Mouse (Mus musculus): ENCODE data around the gene Extl1. TPM values are rescaled to one million over a fixed set of nuclear protein-coding genes. Genes with fewer than 3 reads are reported as not detected.

The Extl1 gene
- polyA plus RNA-seq, 1 experiment from 2014 or later, result 0.66 TPM

DNA sequence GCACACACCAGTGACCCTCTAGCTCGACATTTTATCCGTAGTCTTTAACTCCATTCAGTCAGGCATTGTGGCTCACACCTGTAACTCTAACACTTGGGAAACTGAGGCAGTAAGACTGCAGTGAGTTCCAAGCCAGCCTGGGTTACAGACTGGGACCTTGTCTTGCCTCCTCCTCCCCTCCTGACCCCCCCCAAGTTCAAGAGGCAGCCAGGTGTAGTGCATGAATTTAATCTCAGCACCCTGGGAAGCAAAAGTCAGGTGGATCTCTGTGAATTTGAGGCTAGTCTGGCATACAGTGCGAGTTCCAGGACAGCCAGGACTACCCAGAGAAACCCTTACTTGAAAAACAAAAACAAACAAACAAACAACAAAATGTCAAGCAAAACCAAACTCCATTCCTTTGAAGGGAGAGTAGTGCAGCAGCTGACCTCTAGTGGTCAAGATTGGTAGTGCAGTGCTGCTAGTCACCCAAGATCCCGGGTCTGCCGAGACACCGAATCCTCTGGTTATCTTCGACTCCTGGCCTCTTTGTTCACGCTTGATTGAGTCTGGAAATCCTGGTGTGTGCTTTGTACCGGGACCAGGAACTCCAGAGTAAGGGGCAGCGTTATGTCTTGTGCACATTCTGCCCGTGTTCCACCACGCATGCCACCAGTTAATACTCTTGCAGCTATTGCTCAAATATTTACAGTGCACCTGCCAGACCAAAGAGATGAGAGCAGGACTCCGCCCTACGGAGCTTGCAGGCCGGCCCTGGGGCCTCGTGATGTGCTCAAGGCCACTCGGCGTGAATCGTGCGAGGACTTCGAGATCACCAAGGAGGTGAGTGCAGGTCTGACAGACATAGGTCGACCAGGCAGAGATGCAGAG lies 26.8 kb downstream of the Extl1 start:
- peak; percentile 72 for DNase-seq (ENCODE audit: low spot score)
- H3K27me3 ChIP-seq (replicated peaks; ENCODE audit: low read depth, poor library complexity, severe bottlenecking), result peaks cover 37% of the 10 kb centered on the region
- 21% methylated on average over 22 of the region's 22 CpGs for WGBS
- H3K4me1 ChIP-seq, result peaks cover 33% of the 10 kb centered on the region
- H3K36me3 ChIP-seq (replicated peaks), result no peaks in the 10 kb centered on the region
- no peak overlapping the region for H3K27ac ChIP-seq (replicated peaks)
- peak overlapping the region; percentile 29 for H3K4me3 ChIP-seq
- no peaks in the 10 kb centered on the region for H3K9me3 ChIP-seq

- no peak overlapping the region for H3K4me3 ChIP-seq
- peaks cover 34% of the 10 kb centered on the region for H3K4me1 ChIP-seq
- H3K9me3 ChIP-seq, result no peaks in the 10 kb centered on the region
- WGBS, result 52% methylated on average over 16 of the region's 16 CpGs
- DNase-seq (ENCODE audit: low spot score), result no peak
- peaks cover 37% of the 10 kb centered on the region for H3K27me3 ChIP-seq (replicated peaks; ENCODE audit: low read depth, poor library complexity, severe bottlenecking)
- no peak overlapping the region for H3K27ac ChIP-seq (replicated peaks)
- H3K36me3 ChIP-seq (replicated peaks), result no peaks in the 10 kb centered on the region
These were observed 27.7 kb downstream of the Extl1 start for GRCm38 (mm10) chr4:134355841-134356452.

DNA sequence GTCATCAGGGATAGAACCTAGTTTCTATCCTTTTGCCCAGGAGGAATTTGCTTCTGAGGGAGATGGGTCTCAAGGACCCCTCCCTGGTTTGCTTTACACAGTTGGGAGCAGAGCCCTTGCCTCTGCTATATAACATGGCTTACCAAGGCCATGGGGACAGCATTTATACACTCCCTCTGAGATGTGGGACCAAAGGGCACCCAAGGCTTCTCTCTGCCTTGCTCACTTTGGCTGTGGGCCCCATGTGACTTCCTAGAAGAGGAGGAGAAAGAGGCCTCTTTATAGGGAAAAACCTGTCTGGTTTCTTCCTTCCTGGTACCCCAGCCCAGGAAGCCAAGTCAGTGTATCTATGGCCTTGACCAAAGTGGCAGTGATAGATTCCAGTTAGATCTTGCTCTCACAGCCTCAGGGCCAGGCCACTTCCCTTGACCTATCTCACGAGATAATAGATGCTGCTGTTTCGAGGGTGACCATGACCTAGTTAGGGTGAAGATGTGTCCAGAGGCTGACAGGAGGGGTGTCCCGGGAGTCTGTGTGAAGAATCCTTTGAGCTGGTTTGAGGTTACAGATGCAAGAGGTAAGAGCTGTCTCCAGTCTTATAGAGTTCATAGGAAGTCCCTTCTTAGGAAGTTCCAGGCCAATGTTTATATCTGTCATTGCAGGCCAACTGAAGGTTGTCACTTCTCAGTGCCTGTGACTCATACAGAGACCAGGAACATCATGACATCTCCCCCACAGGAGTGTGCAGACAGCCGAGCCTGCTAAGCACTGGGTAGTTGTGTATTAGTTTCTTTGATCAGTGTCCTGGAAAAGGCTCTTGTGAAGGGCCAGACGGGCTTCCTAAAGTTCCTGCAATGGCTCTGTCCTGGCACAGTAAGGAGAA lies 29.9 kb downstream of the Extl1 start:
- Histone ChIP-seq H3K27me3 (replicated peaks; ENCODE audit: low read depth, poor library complexity, severe bottlenecking) (peaks cover 27% of the 10 kb centered on the region), H3K36me3 (replicated peaks) (no peaks in the 10 kb centered on the region), H3K9me3 (no peaks in the 10 kb centered on the region), H3K4me1 (peaks cover 32% of the 10 kb centered on the region), H3K4me3 (no peak overlapping the region), H3K27ac (replicated peaks) (no peak overlapping the region)
- DNase-seq (ENCODE audit: low spot score), result no peak
- WGBS, result 69% methylated on average over 5 of the region's 5 CpGs

GRCm38 (mm10) chr4:134352929-134353328 lies 30.7 kb downstream of the Extl1 start:
- H3K4me3 ChIP-seq, result no peak overlapping the region
- peaks cover 19% of the 10 kb centered on the region for H3K27me3 ChIP-seq (replicated peaks; ENCODE audit: low read depth, poor library complexity, severe bottlenecking)
- H3K27ac ChIP-seq (replicated peaks), result no peak overlapping the region
- H3K9me3 ChIP-seq, result no peaks in the 10 kb centered on the region
- DNase-seq (ENCODE audit: low spot score), result no peak
- H3K4me1 ChIP-seq, result peaks cover 35% of the 10 kb centered on the region
- WGBS, result 80% methylated on average over 7 of the region's 7 CpGs
- no peaks in the 10 kb centered on the region for H3K36me3 ChIP-seq (replicated peaks)

GRCm38 (mm10) chr4:134352261-134352707 lies 31.4 kb downstream of the Extl1 start:
- no peak for DNase-seq (ENCODE audit: low spot score)
- H3K27ac ChIP-seq (replicated peaks), result peak overlapping the region; percentile 31
- H3K36me3 ChIP-seq (replicated peaks), result no peaks in the 10 kb centered on the region
- WGBS, result 71% methylated on average over 12 of the region's 12 CpGs
- no peak overlapping the region for H3K4me3 ChIP-seq
- no peaks in the 10 kb centered on the region for H3K9me3 ChIP-seq
- peaks cover 14% of the 10 kb centered on the region for H3K27me3 ChIP-seq (replicated peaks; ENCODE audit: low read depth, poor library complexity, severe bottlenecking)
- H3K4me1 ChIP-seq, result peaks cover 31% of the 10 kb centered on the region

DNA sequence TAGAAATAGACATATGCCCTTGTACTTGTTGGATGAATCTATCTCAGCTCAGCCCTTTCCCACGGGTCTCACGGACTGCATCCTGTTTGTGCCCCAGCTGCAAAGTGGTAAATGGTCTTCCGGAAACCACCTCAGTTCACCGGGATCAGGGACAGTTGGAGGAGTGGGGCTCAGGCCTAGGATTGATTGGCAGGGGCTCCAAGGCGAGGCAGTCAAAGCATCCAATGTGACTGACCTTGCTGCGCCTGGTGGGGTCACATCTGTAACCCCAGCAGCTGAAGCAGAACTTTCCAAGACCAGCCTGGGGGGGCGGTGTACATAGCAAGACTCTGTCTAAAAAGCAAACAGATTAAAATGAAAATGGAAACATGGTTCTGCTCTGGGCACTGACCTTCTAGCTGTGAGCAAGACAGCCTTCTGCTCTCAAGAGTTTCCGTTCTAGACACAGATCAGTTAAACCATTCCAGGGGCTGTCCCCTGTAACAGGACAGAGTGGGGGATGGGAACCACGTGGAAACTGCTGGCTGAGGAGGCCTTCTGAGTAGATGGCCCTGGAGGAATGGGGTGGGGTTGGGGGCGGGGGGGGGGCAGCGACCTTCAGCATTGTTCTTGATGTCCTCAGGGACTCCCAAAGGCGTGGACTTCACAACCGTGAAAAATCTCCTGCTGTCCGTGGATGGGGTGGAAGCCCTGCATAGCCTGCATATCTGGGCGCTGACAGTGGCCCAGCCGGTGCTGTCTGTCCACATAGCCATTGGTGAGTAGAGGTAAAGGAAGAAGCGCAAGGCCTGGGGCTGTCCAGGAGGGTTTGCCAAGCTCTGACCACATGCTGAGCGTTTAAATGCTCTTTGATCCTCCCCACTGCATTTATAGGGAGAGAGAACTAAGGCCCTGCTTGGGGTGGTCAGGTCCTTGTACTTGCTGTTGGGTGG lies 32.1 kb downstream of the Extl1 start:
- no peaks in the 10 kb centered on the region for H3K36me3 ChIP-seq (replicated peaks)
- peaks cover 27% of the 10 kb centered on the region for H3K4me1 ChIP-seq
- 37% methylated on average over 18 of the region's 18 CpGs for WGBS
- no peak overlapping the region for H3K4me3 ChIP-seq
- H3K27me3 ChIP-seq (replicated peaks; ENCODE audit: low read depth, poor library complexity, severe bottlenecking), result peaks cover 17% of the 10 kb centered on the region
- no peaks in the 10 kb centered on the region for H3K9me3 ChIP-seq
- peak; percentile 52 for DNase-seq (ENCODE audit: low spot score)
- peak overlapping the region; percentile 31 for H3K27ac ChIP-seq (replicated peaks)

DNA sequence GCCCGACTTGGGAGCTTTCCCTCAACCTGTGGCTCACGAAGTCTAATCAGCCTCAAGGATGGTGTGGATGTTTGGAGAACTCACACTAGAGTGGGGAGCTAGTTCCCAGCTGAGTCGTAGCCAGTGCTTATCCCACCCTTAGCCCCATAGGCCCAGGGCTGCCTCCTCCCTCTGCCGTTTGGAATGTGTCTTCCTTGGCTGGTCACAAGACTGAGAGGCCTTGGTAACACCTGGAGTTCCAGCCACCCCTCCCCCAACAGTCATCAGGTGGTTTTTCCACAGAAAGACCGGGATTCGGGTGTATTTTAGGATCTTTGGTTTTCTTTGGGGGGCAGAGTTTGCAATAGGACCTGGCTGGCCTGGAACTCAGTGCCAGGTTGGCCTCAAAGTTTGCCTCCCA lies 33.0 kb downstream of the Extl1 start:
- Histone ChIP-seq H3K36me3 (replicated peaks) (no peaks in the 10 kb centered on the region), H3K4me3 (no peak overlapping the region), H3K27me3 (replicated peaks; ENCODE audit: low read depth, poor library complexity, severe bottlenecking) (peaks cover 26% of the 10 kb centered on the region), H3K4me1 (peaks cover 20% of the 10 kb centered on the region), H3K27ac (replicated peaks) (no peak overlapping the region), H3K9me3 (no peaks in the 10 kb centered on the region)
- no peak for DNase-seq (ENCODE audit: low spot score)
- 85% methylated on average over 6 of the region's 6 CpGs for WGBS

DNA sequence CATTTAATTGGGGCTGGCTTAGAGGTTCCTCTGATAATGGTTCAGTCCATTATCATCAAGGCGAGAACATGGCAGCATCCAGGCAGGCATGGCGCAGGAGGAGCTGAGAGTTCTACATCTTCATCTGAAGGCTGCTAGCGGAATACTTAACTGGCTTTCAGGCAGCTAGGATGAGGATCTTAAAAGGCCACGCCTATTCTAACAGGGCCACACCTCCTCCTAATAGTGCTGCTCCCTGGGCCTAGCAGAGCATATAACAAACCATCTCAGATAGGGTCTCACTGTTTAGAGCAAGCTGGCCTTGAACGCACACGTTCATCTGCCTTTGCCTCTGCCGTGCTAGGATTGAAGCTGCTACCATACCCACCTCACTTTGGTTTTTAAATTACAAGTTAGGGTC lies 33.8 kb downstream of the Extl1 start:
- DNase-seq (ENCODE audit: low spot score), result no peak
- H3K27me3 ChIP-seq (replicated peaks; ENCODE audit: low read depth, poor library complexity, severe bottlenecking), result peaks cover 29% of the 10 kb centered on the region
- no peak overlapping the region for H3K4me3 ChIP-seq
- 89% methylated on average over 7 of the region's 7 CpGs for WGBS
- no peak overlapping the region for H3K27ac ChIP-seq (replicated peaks)
- no peaks in the 10 kb centered on the region for H3K9me3 ChIP-seq
- peaks cover 20% of the 10 kb centered on the region for H3K4me1 ChIP-seq
- H3K36me3 ChIP-seq (replicated peaks), result no peaks in the 10 kb centered on the region

DNA sequence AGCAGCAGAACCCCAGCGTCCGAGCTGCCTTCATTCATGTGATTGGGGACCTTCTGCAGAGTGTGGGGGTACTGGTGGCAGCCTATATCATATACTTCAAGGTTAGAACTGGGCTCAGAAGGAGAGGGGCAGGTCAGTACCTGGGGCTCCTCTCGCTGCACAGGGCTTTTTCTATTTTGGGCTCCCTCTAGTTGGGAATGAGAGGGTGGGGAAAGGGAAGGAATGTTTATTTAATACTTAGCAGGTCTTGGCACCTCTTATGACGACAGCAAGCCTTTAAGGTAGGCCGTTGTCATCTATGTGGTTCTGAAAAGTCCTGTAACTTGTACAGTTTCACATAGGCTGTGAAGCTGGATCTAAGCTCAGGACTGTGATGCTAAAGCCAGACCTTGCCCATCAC lies 35.1 kb downstream of the Extl1 start:
- Histone ChIP-seq H3K27ac (replicated peaks) (no peak overlapping the region), H3K27me3 (replicated peaks; ENCODE audit: low read depth, poor library complexity, severe bottlenecking) (peaks cover 42% of the 10 kb centered on the region), H3K4me1 (peaks cover 24% of the 10 kb centered on the region), H3K9me3 (no peaks in the 10 kb centered on the region), H3K4me3 (no peak overlapping the region), H3K36me3 (replicated peaks) (no peaks in the 10 kb centered on the region)
- DNase-seq (ENCODE audit: low spot score), result no peak
- 88% methylated on average over 5 of the region's 5 CpGs for WGBS

DNA sequence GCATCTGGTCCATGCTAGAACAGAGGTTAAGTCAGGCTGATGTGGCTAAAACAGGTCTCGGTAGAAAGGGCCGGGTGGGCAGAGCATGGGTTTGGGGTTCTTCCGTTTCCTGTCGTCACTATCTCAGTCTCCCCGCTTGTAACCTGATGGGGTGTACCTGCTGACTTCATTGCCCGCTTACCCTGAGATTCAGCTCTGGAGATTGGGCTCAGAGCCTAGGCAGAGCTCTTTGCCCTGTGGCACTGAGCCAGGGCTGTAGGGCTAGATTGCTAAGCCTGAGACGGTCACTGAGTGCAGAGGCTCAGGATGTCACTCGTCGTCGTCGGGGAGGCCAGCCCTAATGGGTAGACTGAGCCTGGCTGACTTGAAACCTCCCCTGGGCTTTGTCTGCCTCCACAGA lies 35.6 kb downstream of the Extl1 start:
- WGBS, result 77% methylated on average over 11 of the region's 11 CpGs

GRCm38 (mm10) chr4:134345802-134346201 lies 37.8 kb downstream of the Extl1 start:
- Histone ChIP-seq H3K27me3 (replicated peaks; ENCODE audit: low read depth, poor library complexity, severe bottlenecking) (peaks cover 65% of the 10 kb centered on the region), H3K9me3 (peaks cover 4% of the 10 kb centered on the region; the same call in 1 of the 2 replicates), H3K36me3 (replicated peaks) (no peaks in the 10 kb centered on the region), H3K4me3 (no peak overlapping the region), H3K4me1 (peaks cover 20% of the 10 kb centered on the region), H3K27ac (replicated peaks) (no peak overlapping the region)
- no peak for DNase-seq (ENCODE audit: low spot score)
- 90% methylated on average over 15 of the region's 15 CpGs for WGBS

More for the DNA sequence above, 35.6 kb downstream of the Extl1 start:
- no peak overlapping the region for H3K27ac ChIP-seq (replicated peaks)
- H3K9me3 ChIP-seq, result no peaks in the 10 kb centered on the region
- peaks cover 47% of the 10 kb centered on the region for H3K27me3 ChIP-seq (replicated peaks; ENCODE audit: low read depth, poor library complexity, severe bottlenecking)
- no peak for DNase-seq (ENCODE audit: low spot score)
- no peak overlapping the region for H3K4me3 ChIP-seq
- peaks cover 29% of the 10 kb centered on the region for H3K4me1 ChIP-seq
- H3K36me3 ChIP-seq (replicated peaks), result no peaks in the 10 kb centered on the region
